Mouse (Mus musculus): ENCODE measurements at regions not wholly inside any gene's neighbourhood (a gene's known extent, or its start where the extent isn't known, plus 50 kb on each side); places are given as distances from the start of the nearest gene placed in this dataset.

DNA sequence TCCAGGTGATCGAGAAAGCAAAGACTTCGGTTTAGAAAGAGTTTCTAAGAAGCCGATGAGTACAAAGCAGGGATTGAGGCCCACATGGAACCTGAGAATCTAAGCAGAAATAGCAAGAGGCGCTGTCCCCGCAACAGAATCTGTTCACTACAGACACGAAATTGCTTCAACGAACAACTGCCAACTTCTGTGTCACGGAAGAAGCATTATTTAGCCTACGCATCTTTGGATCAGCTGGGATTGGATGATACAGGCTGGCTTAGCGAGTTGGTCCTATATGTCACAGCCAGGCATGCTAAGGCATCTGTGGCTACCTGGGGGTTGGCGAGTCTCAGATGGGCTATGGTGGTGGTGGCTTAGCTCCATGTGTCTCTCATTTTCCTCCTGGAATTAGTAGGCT lies 269.1 kb downstream of the CK137956 start:
- Histone ChIP-seq H3K4me1 (ENCODE audit: control insufficient read depth, insufficient read depth, low read length) (no peaks in the 10 kb centered on the region), H3K27ac (ENCODE audit: control insufficient read depth, insufficient read depth, low read depth, low read length, poor library complexity) (no peak overlapping the region), H3K4me3 (replicated peaks; ENCODE audit: control insufficient read depth, low read depth, low read length) (no peak overlapping the region)
- TF ChIP-seq CTCF (IDR thresholded peaks at IDR 0.05; ENCODE audit: control insufficient read depth, insufficient read depth, low read length) (no peak), POLR2A (IDR thresholded peaks at IDR 0.05; ENCODE audit: borderline replicate concordance, control insufficient read depth, low read depth, low read length) (no peak)
- WGBS, result 85% methylated on average over 11 of the region's 11 CpGs

DNA sequence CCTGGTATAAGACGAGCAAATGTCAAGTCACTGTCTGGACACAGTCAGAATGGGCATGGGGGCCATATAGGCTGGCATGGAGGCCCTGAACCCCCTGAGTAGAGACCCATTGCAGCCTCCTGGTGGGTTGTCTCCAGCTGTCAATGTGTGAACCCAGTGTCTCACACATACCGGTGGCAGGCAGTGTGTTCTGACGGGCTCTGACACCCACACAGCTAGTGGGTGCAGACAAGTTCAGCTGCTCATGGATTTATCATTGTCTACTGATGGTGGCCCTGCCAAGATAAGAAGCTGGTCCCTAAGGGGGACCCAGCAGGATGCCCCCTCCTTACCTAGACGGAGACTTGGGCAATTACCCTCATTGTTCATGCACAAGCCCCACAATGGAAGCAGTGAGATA lies 280.8 kb downstream of the CK137956 start:
- Histone ChIP-seq H3K4me3 (replicated peaks; ENCODE audit: control insufficient read depth, low read depth, low read length) (no peak overlapping the region), H3K27ac (ENCODE audit: control insufficient read depth, insufficient read depth, low read depth, low read length, poor library complexity) (no peak overlapping the region), H3K4me1 (ENCODE audit: control insufficient read depth, insufficient read depth, low read length) (no peaks in the 10 kb centered on the region; the same call in 1 of the 2 replicates)
- WGBS, result 55% methylated on average over 4 of the region's 4 CpGs
- TF ChIP-seq CTCF (IDR thresholded peaks at IDR 0.05; ENCODE audit: control insufficient read depth, insufficient read depth, low read length), result no peak
- TF ChIP-seq POLR2A (IDR thresholded peaks at IDR 0.05; ENCODE audit: borderline replicate concordance, control insufficient read depth, low read depth, low read length), result no peak

GRCm38 (mm10) chr4:127685021-127685420 lies 285.7 kb downstream of the CK137956 start:
- no peaks in the 10 kb centered on the region; the same call in 1 of the 2 replicates for H3K4me1 ChIP-seq (ENCODE audit: control insufficient read depth, insufficient read depth, low read length)
- TF ChIP-seq CTCF (IDR thresholded peaks at IDR 0.05; ENCODE audit: control insufficient read depth, insufficient read depth, low read length) (no peak), POLR2A (IDR thresholded peaks at IDR 0.05; ENCODE audit: borderline replicate concordance, control insufficient read depth, low read depth, low read length) (no peak)
- no peak overlapping the region for H3K4me3 ChIP-seq (replicated peaks; ENCODE audit: control insufficient read depth, low read depth, low read length)
- WGBS, result 27% methylated on average over 3 of the region's 3 CpGs
- H3K27ac ChIP-seq (ENCODE audit: control insufficient read depth, insufficient read depth, low read depth, low read length, poor library complexity), result no peak overlapping the region

DNA sequence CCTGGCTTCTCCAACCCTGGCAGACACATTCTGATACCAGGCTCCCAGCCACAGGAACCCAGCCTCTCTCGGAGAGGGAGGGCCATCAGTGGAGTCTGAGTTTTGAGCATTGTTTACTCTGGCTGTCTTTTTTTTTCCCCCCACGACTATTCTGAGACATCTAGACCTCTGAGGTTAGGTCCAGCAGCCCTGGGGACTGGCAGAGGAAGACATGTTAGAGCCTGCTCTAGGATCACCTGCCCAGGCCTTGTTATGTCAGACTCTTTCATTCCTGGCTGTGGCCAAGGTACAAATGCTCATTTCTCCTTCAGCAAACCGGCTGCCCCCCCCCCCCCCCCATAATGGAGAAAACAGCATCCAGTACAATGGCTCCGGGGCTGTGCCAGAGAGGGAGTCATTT lies 291.4 kb downstream of the CK137956 start:
- TF ChIP-seq POLR2A (IDR thresholded peaks at IDR 0.05; ENCODE audit: borderline replicate concordance, control insufficient read depth, low read depth, low read length) (no peak), CTCF (IDR thresholded peaks at IDR 0.05; ENCODE audit: control insufficient read depth, insufficient read depth, low read length) (no peak)
- H3K4me1 ChIP-seq (ENCODE audit: control insufficient read depth, insufficient read depth, low read length), result no peaks in the 10 kb centered on the region
- H3K27ac ChIP-seq (ENCODE audit: control insufficient read depth, insufficient read depth, low read depth, low read length, poor library complexity), result no peak overlapping the region
- 30% methylated on average over 4 of the region's 4 CpGs for WGBS
- no peak overlapping the region for H3K4me3 ChIP-seq (replicated peaks; ENCODE audit: control insufficient read depth, low read depth, low read length)

DNA sequence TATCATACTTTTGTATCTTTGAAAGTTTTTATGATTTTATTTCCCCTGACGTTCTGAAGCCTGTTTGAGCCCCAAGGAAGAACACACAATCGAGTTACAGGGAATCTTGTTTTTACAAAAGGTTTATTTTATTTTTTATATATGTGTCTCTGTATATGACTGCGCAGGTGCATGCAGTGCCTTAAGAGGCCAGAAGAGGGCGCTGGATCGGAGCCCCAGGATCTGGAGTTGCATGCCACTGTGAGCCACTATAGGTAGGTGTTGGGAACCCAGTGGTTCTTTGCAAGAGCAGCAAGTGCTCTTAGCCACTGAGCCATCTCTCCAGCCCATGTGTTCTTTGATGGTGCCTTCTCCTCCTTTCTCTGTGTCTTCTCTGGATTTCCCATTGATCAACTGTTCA lies 292.3 kb downstream of the CK137956 start:
- Histone ChIP-seq H3K4me3 (replicated peaks; ENCODE audit: control insufficient read depth, low read depth, low read length) (no peak overlapping the region), H3K27ac (ENCODE audit: control insufficient read depth, insufficient read depth, low read depth, low read length, poor library complexity) (no peak overlapping the region), H3K4me1 (ENCODE audit: control insufficient read depth, insufficient read depth, low read length) (no peaks in the 10 kb centered on the region)
- TF ChIP-seq CTCF (IDR thresholded peaks at IDR 0.05; ENCODE audit: control insufficient read depth, insufficient read depth, low read length), result no peak
- no peak for TF ChIP-seq POLR2A (IDR thresholded peaks at IDR 0.05; ENCODE audit: borderline replicate concordance, control insufficient read depth, low read depth, low read length)
- WGBS, result 50% methylated on average over 5 of the region's 5 CpGs

DNA sequence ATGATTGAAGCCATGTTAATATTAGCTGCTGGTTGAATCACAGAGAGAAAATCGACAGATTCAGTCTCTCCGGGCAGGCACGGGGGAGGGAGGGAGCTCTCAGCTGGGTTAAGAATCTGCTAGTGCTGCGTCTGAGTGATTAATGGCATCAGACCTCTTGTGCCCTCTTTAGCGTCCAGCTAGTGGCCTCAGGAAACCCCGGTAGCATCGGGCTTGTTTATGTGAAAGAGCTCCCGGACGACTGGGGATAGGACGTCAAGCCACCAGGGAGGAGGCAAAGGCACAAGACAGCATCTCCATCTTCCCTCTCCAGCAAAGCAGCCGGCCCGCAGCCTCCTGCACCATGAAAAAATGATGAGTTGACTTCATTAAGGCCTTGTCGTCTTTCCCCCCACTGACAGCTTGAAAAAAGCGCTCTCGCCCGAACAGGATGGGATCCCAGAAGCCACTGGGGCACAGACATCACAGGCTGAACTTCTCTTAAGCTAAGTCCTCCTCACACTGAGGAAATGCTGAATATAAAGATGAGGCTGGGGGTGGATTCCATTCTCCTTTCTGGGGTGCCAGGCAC lies 294.9 kb downstream of the CK137956 start:
- no peak overlapping the region for H3K27ac ChIP-seq (ENCODE audit: control insufficient read depth, insufficient read depth, low read depth, low read length, poor library complexity)
- TF ChIP-seq POLR2A (IDR thresholded peaks at IDR 0.05; ENCODE audit: borderline replicate concordance, control insufficient read depth, low read depth, low read length), result no peak
- no peak for TF ChIP-seq CTCF (IDR thresholded peaks at IDR 0.05; ENCODE audit: control insufficient read depth, insufficient read depth, low read length)
- H3K4me3 ChIP-seq (replicated peaks; ENCODE audit: control insufficient read depth, low read depth, low read length), result no peak overlapping the region
- 52% methylated on average over 16 of the region's 16 CpGs for WGBS
- H3K4me1 ChIP-seq (ENCODE audit: control insufficient read depth, insufficient read depth, low read length), result no peaks in the 10 kb centered on the region

- TF ChIP-seq POLR2A (IDR thresholded peaks at IDR 0.05; ENCODE audit: borderline replicate concordance, control insufficient read depth, low read depth, low read length), result no peak
- no peak for TF ChIP-seq CTCF (IDR thresholded peaks at IDR 0.05; ENCODE audit: control insufficient read depth, insufficient read depth, low read length)
- H3K4me1 ChIP-seq (ENCODE audit: control insufficient read depth, insufficient read depth, low read length), result no peaks in the 10 kb centered on the region
- no peak overlapping the region for H3K27ac ChIP-seq (ENCODE audit: control insufficient read depth, insufficient read depth, low read depth, low read length, poor library complexity)
- 90% methylated on average over 1 of the region's 1 CpGs for WGBS
- H3K4me3 ChIP-seq (replicated peaks; ENCODE audit: control insufficient read depth, low read depth, low read length), result no peak overlapping the region
These were observed 302.0 kb upstream of the Gjb5 start for GRCm38 (mm10) chr4:127659950-127660349.

DNA sequence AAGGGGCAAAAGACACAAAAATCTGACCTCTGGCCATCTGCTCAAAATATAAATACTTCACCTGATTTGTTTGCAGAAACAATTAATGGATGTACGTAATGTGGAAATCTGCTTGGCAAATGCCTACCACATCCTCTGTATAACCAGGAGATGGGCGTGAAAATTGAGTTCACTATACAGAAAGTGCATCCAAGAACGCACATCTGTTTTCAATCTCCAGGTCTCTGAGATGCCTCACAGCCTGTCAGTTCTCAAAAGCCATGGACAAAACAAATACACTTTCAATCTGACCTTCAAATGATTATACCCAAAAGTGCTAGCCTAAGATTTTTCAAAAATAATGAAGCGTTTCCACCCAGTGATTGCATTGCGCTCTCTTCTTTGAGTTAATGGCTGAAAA lies 293.6 kb upstream of the Gjb5 start:
- WGBS, result 83% methylated on average over 5 of the region's 5 CpGs

DNA sequence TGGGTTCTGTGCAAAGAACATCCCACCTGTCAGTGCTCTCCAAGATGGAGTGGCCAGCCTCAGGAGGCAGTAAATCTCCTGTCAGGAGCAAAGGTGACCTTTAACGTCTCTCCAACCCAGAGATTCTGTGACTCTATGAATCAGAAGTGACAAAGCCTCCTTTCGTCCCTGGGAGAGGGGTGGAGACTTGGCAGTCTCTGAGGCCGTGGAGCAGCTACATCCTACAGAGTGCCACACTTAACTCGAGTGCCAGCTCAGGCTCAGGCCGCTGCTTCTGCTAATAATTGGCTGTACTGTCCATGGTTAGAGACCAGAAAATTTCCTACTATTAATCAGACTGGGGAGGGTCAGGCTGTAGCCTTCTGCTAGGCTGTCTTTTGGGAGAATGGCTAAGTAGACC lies 290.0 kb upstream of the Gjb5 start:
- no peak for TF ChIP-seq CTCF (IDR thresholded peaks at IDR 0.05; ENCODE audit: control insufficient read depth, insufficient read depth, low read length)
- TF ChIP-seq POLR2A (IDR thresholded peaks at IDR 0.05; ENCODE audit: borderline replicate concordance, control insufficient read depth, low read depth, low read length), result no peak
- WGBS, result 70% methylated on average over 5 of the region's 5 CpGs
- no peak overlapping the region for H3K4me3 ChIP-seq (replicated peaks; ENCODE audit: control insufficient read depth, low read depth, low read length)
- no peak overlapping the region for H3K27ac ChIP-seq (ENCODE audit: control insufficient read depth, insufficient read depth, low read depth, low read length, poor library complexity)
- H3K4me1 ChIP-seq (ENCODE audit: control insufficient read depth, insufficient read depth, low read length), result no peaks in the 10 kb centered on the region

More for the DNA sequence above, 293.6 kb upstream of the Gjb5 start:
- Histone ChIP-seq H3K27ac (ENCODE audit: control insufficient read depth, insufficient read depth, low read depth, low read length, poor library complexity) (no peak overlapping the region), H3K4me3 (replicated peaks; ENCODE audit: control insufficient read depth, low read depth, low read length) (no peak overlapping the region), H3K4me1 (ENCODE audit: control insufficient read depth, insufficient read depth, low read length) (no peaks in the 10 kb centered on the region)
- TF ChIP-seq CTCF (IDR thresholded peaks at IDR 0.05; ENCODE audit: control insufficient read depth, insufficient read depth, low read length) (no peak), POLR2A (IDR thresholded peaks at IDR 0.05; ENCODE audit: borderline replicate concordance, control insufficient read depth, low read depth, low read length) (no peak)

All from bone marrow, adult 2 months (tissue).